Mouse (Mus musculus): ENCODE measurements around the gene Pogk.

Gene Pogk

GRCm38 (mm10) chr1:166409701-166410220 lies at the start of gene Pogk:
Gene Pogk, minus strand, starts transcription at chr1:166409863.
- peak; percentile 40 for DNase-seq (ENCODE audit: low spot score)

DNA sequence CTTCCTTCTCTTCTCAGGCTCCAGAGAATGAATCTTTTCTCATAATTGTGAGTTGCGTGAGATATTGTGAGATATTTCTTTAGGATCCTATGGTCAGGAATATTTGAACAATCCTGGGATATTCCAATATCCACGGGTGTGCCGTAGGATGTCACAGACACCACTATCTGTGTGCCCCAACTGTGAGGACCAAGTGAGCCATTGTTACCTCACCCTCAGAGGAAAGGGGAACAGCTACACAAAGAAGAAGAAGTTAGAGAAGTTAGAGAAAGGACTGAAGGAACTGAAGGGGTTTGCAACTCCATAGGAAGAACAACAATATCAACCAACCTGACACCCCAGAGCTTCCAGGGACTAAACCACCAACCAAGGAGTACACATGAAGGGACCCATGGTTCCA lies 32.3 kb upstream of the Pogk start:
- no peak for DNase-seq (ENCODE audit: low spot score)

DNA sequence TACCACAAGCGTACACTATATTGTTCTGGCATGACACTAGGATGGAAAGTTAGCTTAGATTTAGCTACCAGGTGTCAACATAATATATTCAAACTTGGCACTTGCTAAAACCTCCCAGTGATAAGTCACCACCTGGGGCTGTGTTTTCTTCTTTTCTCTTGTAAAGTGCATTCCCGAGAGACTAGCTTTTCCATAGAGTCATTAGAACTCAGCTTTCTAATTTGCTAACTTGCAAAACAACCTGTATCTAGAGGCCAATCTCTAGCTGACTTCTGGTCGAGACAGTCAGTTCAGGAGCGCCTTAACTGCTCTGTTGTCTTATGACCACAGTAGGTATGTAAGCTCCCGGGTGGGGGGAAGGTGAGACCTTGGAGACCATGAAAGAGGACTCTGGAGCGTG lies 29.8 kb upstream of the Pogk start:
- no peak for DNase-seq (ENCODE audit: low spot score)

DNA sequence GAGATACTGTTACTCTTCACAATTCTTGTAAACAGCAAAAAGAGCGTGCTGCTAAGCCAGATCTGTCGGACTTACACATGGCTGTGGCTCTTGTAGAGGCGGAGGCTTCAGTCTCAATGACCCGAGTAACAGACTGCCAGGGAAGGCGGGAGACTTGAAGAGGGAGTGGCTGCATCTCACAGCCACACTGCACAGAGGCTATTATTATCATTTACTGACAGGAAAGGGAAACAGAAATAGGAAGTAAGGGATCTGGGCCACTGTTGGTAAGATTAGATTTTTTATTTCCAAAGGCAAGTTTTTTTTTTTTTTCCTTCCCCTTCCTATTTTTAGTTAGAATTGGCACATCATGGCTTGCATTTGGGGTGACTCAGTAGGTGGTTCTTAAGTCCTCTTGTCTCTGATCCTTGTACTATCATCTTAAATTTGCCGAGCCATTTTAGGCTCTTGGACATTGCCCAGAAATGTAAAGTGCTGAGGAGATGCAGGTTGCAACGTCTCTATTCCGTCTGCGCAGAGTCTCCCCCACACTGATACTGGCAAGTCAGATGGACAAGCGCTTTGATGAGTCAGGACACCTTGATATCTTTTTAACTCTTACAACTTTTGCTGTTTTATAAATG lies 20.3 kb upstream of the Pogk start:
- DNase-seq (ENCODE audit: low spot score): no peak

- DNase-seq (ENCODE audit: low spot score): no peak
Observed at GRCm38 (mm10) chr1:166429053-166429452, 19.4 kb upstream of the Pogk start.

- no peak for DNase-seq (ENCODE audit: low spot score)
Observed at GRCm38 (mm10) chr1:166412266-166412665, 2.6 kb upstream of the Pogk start.

GRCm38 (mm10) chr1:166411541-166411940 lies 1.9 kb upstream of the Pogk start:
- DNase-seq (ENCODE audit: low spot score): no peak

GRCm38 (mm10) chr1:166409177-166409700 lies 424 bp downstream of the Pogk start:
- no peak for DNase-seq (ENCODE audit: low spot score)

DNA sequence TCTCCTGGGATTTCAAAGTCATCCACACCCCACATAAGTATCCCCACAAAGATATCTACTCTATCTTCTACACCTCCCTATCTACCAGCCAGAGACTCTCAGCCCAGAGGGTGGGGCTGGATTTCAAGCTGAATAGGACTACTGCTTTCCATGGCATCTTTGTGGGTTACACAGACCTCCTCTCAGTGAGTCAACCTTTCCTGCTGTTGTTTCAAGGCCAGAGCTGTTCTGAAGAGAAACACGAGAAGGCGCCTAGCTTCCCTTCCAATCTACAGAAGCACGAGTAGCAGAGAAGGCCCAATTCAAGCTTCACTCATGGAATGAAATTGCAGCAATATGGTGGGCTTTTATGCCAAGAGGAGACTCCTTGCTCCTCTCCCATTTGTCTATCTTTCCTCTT lies 5.8 kb downstream of the Pogk start:
- DNase-seq (ENCODE audit: low spot score): no peak

DNA sequence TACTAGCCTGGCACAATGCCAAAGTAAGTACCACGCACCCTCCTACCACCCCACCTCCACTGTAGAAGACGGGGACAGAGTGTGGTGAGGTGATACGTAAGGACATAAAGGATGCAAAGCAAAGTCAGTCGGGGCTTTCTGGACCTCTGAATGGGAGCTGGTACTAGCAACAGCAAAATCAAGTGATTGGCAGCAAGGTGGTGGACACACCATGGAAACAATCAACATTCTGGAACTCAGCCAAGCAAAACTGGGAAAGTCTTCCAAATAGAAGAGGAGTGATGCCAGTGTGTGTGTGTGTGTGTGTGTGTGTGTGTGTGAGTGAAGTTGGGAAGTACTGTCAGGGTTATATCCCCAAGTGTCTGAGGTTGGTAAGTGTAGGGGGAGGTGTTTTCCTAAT lies 7.7 kb downstream of the Pogk start:
- DNase-seq (ENCODE audit: low spot score): no peak

DNA sequence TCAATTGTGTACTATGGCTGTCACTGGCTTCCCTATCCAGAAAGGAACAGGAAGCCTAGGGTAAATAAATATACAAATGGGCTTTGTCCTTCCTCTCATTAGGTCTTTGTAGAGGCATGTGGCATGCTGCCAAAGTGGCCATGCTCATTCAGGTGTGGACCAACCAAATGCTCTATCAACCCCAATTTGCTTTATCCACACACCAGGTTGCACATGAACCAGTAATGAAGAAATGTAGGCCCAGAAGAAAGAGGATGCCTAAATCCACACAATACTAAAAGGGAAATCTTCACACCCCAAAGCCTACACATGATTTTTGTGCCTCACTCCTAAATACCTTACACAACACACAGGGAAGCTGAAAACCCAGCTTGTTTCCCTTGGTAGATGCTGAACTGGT lies 8.2 kb downstream of the Pogk start:
- DNase-seq (ENCODE audit: low spot score): no peak

DNA sequence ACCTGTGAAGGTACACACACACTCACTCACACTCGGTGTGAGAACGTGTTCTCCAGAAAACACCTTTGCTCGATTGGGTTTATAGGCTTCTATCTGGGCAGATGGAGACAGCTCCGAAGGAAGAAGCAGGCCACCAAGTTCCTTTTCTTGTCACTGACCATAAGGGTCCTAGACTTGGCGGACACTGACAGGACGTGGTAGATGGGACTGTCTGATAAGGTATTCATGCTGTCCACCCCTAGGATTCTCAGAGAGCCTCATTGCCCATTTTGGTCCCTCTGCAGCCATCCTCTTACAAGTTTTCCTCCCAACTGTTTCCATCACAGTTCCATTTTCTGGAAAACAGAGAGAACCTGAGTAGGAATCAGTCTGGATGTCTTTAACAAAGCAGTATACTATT lies 13.3 kb downstream of the Pogk start:
- DNase-seq (ENCODE audit: low spot score): no peak

GRCm38 (mm10) chr1:166395661-166396060 lies 14.0 kb downstream of the Pogk start:
- no peak for DNase-seq (ENCODE audit: low spot score)

DNA sequence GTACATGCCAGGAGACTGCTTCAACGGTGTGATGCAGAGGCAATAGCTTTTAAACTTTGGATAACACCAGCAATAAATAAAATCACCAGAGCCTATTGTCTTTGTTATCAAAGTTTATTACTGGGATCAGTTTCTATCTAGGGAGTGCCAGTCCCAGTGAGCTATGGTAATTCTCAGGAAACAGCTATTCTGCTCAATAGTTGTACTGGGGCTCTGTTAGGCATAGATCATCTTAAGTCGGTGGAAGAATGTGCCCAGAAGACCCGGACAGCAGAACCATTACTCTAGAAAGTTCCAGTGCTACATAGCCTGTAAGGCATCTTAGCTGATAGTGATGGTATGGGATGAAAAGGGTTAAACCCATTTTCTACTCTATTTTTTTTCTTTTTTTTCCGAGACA lies 14.9 kb downstream of the Pogk start:
- no peak for DNase-seq (ENCODE audit: low spot score)

- no peak for DNase-seq (ENCODE audit: low spot score)
Observed at GRCm38 (mm10) chr1:166391671-166392070, 18.0 kb downstream of the Pogk start.

- no peak for DNase-seq (ENCODE audit: low spot score)
Observed at GRCm38 (mm10) chr1:166389406-166390125, 20.1 kb downstream of the Pogk start.

DNA sequence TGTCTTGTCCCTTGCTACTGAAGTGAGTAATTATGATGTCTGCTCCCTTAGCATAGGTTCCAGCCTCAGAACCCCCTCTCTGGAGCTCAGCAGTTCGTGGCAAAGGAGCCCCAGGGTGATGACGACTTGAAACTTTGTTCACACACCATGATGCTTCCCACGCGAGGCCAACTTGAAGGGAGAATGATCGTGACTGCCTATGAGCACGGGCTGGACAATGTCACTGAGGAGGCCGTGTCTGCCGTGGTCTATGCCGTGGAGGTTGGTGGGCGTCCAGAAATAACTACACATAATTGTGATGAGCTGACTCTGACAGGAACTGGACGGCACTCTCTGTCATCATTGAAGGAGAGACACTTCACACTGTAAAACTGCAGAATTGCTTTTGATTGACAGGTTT lies 21.2 kb downstream of the Pogk start:
- no peak for DNase-seq (ENCODE audit: low spot score)

- no peak for DNase-seq (ENCODE audit: low spot score)
Observed at GRCm38 (mm10) chr1:166385431-166385830, 24.2 kb downstream of the Pogk start.

DNA sequence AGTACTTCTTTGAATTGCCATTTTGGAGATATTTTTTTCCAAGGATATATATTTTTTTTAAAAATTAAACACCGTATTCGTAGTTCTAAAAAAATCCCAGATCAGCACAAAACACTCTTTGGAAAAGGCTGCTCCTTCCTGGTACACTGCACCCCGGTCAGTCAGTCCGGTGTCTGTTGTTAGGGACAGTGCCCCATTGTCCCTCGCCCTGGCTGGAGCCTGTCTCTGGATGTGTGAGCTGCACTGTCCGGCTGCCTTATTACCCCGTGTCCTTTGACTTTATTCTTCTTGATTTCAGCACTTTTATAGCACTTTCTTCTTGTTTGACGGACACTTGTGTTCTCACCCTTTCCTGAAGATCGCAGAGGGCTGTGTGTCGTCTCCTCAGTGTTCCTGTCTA lies 25.0 kb downstream of the Pogk start:
- DNase-seq (ENCODE audit: low spot score): no peak

GRCm38 (mm10) chr1:166382626-166383025 lies 27.0 kb downstream of the Pogk start:
- DNase-seq (ENCODE audit: low spot score): no peak

- no peak for DNase-seq (ENCODE audit: low spot score)
Observed at GRCm38 (mm10) chr1:166381821-166382220, 27.8 kb downstream of the Pogk start.

DNA sequence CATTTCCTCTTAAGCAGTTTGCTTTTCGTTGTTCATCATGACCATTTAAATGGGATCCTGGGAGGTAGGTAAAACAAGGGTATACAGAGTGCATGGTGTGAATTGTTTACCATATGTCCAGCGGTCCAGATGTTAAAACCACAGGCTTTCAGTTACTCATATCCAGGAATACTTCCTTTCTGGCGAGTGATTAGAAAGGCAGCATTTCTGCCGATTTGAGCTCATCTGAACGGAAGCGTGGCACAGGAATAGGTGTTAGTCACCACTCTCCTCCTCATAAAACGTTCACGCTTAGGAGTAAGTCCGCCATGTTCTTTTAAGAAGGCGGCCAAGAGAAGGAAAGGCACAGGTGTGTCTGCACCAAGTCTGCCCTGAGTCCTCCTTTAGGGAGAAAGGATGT lies 28.3 kb downstream of the Pogk start:
- DNase-seq (ENCODE audit: low spot score): no peak

DNA sequence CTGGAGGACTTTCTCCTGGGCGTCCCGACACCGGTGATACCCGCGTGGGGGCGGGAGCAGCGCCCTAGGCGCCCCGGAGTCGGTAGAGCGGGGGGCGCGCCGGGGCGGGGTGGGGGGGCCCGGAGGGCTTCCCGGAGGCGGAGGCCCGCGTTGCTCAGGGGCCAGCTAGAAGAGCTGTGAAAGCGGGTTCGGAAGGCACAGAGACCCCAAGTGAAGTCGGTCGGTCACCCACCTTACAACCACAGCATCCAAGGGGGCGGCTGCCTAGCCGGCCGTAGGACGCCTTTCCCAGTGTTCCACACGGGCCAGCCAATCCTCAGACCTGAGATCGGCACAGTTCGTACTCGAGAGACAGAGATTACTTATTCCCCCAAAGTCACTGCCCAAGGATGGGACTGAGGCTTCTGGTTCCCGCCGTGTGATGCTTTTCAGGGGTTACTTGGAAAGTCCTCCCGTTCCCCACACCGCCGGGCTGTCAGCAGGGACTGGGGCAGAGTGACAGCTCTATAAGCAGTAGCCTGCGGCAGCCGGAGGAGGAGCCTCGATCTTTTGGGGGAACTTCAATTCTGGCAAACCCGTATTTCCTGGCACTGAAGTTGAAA lies 29.9 kb downstream of the Pogk start:
- DNase-seq (ENCODE audit: low spot score): peak; percentile 35
